Mouse (Mus musculus): ENCODE data around the gene Nalcn. TPM values are rescaled to one million over a fixed set of nuclear protein-coding genes. Genes with fewer than 3 reads are reported as not detected.
A peak's percentile ranks its signal among the peaks of the same experiment; 100 is the strongest.

Gene Nalcn
- polyA plus RNA-seq, 1 experiment from 2014 or later = 0.09 TPM

- no peak overlapping the region for H3K4me2 ChIP-seq
- no peaks in the 10 kb centered on the region for H3K9me3 ChIP-seq (replicated peaks; ENCODE audit: control insufficient read depth, low read length)
- no peaks in the 10 kb centered on the region for H3K36me3 ChIP-seq (ENCODE audit: control insufficient read depth, insufficient read depth, low read length)
- ATAC-seq (replicated peaks; ENCODE audit: insufficient number of reproducible peaks, low FRiP score, low TSS enrichment) = no peak
- H3K4me3 ChIP-seq (ENCODE audit: low read depth, low read length) = no peak overlapping the region
- H3K27ac ChIP-seq (ENCODE audit: low read depth, low read length) = no peak overlapping the region
- no peaks in the 10 kb centered on the region for H3K4me1 ChIP-seq (ENCODE audit: control insufficient read depth, insufficient read depth, low read length)
- no peaks in the 10 kb centered on the region for H3K27me3 ChIP-seq (ENCODE audit: control insufficient read depth, insufficient read depth, low read length)
- WGBS (ENCODE audit: insufficient replicate concordance) = 74% methylated on average over 2 of the region's 2 CpGs
- H3K9ac ChIP-seq (ENCODE audit: low read depth, low read length) = no peak overlapping the region
Observed at GRCm38 (mm10) chr14:123535636-123536035, 91.3 kb downstream of the Nalcn start.

- Histone ChIP-seq H3K27ac (ENCODE audit: low read depth, low read length) (no peak overlapping the region), H3K4me1 (ENCODE audit: control insufficient read depth, insufficient read depth, low read length) (no peaks in the 10 kb centered on the region), H3K4me3 (ENCODE audit: low read depth, low read length) (no peak overlapping the region), H3K9ac (ENCODE audit: low read depth, low read length) (no peak overlapping the region), H3K27me3 (ENCODE audit: control insufficient read depth, insufficient read depth, low read length) (no peaks in the 10 kb centered on the region), H3K4me2 (no peak overlapping the region), H3K36me3 (ENCODE audit: control insufficient read depth, insufficient read depth, low read length) (no peaks in the 10 kb centered on the region), H3K9me3 (replicated peaks; ENCODE audit: control insufficient read depth, low read length) (no peaks in the 10 kb centered on the region)
- 80% methylated on average over 1 of the region's 1 CpGs for WGBS (ENCODE audit: insufficient replicate concordance)
- ATAC-seq (replicated peaks; ENCODE audit: insufficient number of reproducible peaks, low FRiP score, low TSS enrichment) = no peak
Observed at GRCm38 (mm10) chr14:123533000-123533399, 93.9 kb downstream of the Nalcn start.

GRCm38 (mm10) chr14:123531271-123531670 is 95.7 kb downstream of the Nalcn start:
- Histone ChIP-seq H3K4me2 (no peak overlapping the region), H3K4me1 (ENCODE audit: control insufficient read depth, insufficient read depth, low read length) (no peaks in the 10 kb centered on the region), H3K27me3 (ENCODE audit: control insufficient read depth, insufficient read depth, low read length) (no peaks in the 10 kb centered on the region), H3K9me3 (replicated peaks; ENCODE audit: control insufficient read depth, low read length) (no peaks in the 10 kb centered on the region), H3K9ac (ENCODE audit: low read depth, low read length) (no peak overlapping the region), H3K36me3 (ENCODE audit: control insufficient read depth, insufficient read depth, low read length) (no peaks in the 10 kb centered on the region), H3K4me3 (ENCODE audit: low read depth, low read length) (no peak overlapping the region), H3K27ac (ENCODE audit: low read depth, low read length) (no peak overlapping the region)
- no peak for ATAC-seq (replicated peaks; ENCODE audit: insufficient number of reproducible peaks, low FRiP score, low TSS enrichment)
- 42% methylated on average over 1 of the region's 1 CpGs for WGBS (ENCODE audit: insufficient replicate concordance)

- no peak overlapping the region for H3K4me3 ChIP-seq (ENCODE audit: low read depth, low read length)
- H3K9ac ChIP-seq (ENCODE audit: low read depth, low read length) = no peak overlapping the region
- no peaks in the 10 kb centered on the region for H3K4me1 ChIP-seq (ENCODE audit: control insufficient read depth, insufficient read depth, low read length)
- ATAC-seq (replicated peaks; ENCODE audit: insufficient number of reproducible peaks, low FRiP score, low TSS enrichment) = no peak
- H3K27ac ChIP-seq (ENCODE audit: low read depth, low read length) = no peak overlapping the region
- no peaks in the 10 kb centered on the region for H3K27me3 ChIP-seq (ENCODE audit: control insufficient read depth, insufficient read depth, low read length)
- no peak overlapping the region for H3K4me2 ChIP-seq
- H3K36me3 ChIP-seq (ENCODE audit: control insufficient read depth, insufficient read depth, low read length) = no peaks in the 10 kb centered on the region
- no peaks in the 10 kb centered on the region for H3K9me3 ChIP-seq (replicated peaks; ENCODE audit: control insufficient read depth, low read length)
Observed at GRCm38 (mm10) chr14:123529143-123529542, 97.8 kb downstream of the Nalcn start.

GRCm38 (mm10) chr14:123513376-123514141 is 113.4 kb downstream of the Nalcn start:
- Histone ChIP-seq H3K9ac (ENCODE audit: low read depth, low read length) (no peak overlapping the region), H3K36me3 (ENCODE audit: control insufficient read depth, insufficient read depth, low read length) (no peaks in the 10 kb centered on the region), H3K27me3 (ENCODE audit: control insufficient read depth, insufficient read depth, low read length) (no peaks in the 10 kb centered on the region), H3K9me3 (replicated peaks; ENCODE audit: control insufficient read depth, low read length) (no peaks in the 10 kb centered on the region), H3K4me1 (ENCODE audit: control insufficient read depth, insufficient read depth, low read length) (no peaks in the 10 kb centered on the region), H3K4me3 (ENCODE audit: low read depth, low read length) (no peak overlapping the region), H3K4me2 (no peak overlapping the region), H3K27ac (ENCODE audit: low read depth, low read length) (no peak overlapping the region)
- peak; percentile 69; the same call in 1 of the 2 replicates for ATAC-seq (replicated peaks; ENCODE audit: insufficient number of reproducible peaks, low FRiP score, low TSS enrichment)
- WGBS (ENCODE audit: insufficient replicate concordance) = 41% methylated on average over 8 of the region's 8 CpGs

- Histone ChIP-seq H3K27ac (ENCODE audit: low read depth, low read length) (no peak overlapping the region), H3K4me3 (ENCODE audit: low read depth, low read length) (no peak overlapping the region), H3K9ac (ENCODE audit: low read depth, low read length) (no peak overlapping the region), H3K9me3 (replicated peaks; ENCODE audit: control insufficient read depth, low read length) (no peaks in the 10 kb centered on the region), H3K27me3 (ENCODE audit: control insufficient read depth, insufficient read depth, low read length) (no peaks in the 10 kb centered on the region), H3K4me2 (no peak overlapping the region), H3K4me1 (ENCODE audit: control insufficient read depth, insufficient read depth, low read length) (no peaks in the 10 kb centered on the region), H3K36me3 (ENCODE audit: control insufficient read depth, insufficient read depth, low read length) (no peaks in the 10 kb centered on the region)
- ATAC-seq (replicated peaks; ENCODE audit: insufficient number of reproducible peaks, low FRiP score, low TSS enrichment) = no peak
- WGBS (ENCODE audit: insufficient replicate concordance) = 77% methylated on average over 2 of the region's 2 CpGs
Observed at GRCm38 (mm10) chr14:123512923-123513322, 114.0 kb downstream of the Nalcn start.

GRCm38 (mm10) chr14:123495544-123495943 is 131.4 kb downstream of the Nalcn start:
- Histone ChIP-seq H3K36me3 (ENCODE audit: control insufficient read depth, insufficient read depth, low read length) (no peaks in the 10 kb centered on the region), H3K4me1 (ENCODE audit: control insufficient read depth, insufficient read depth, low read length) (no peaks in the 10 kb centered on the region), H3K4me2 (no peak overlapping the region), H3K9me3 (replicated peaks; ENCODE audit: control insufficient read depth, low read length) (no peaks in the 10 kb centered on the region), H3K27me3 (ENCODE audit: control insufficient read depth, insufficient read depth, low read length) (no peaks in the 10 kb centered on the region), H3K27ac (ENCODE audit: low read depth, low read length) (no peak overlapping the region), H3K9ac (ENCODE audit: low read depth, low read length) (no peak overlapping the region), H3K4me3 (ENCODE audit: low read depth, low read length) (no peak overlapping the region)
- ATAC-seq (replicated peaks; ENCODE audit: insufficient number of reproducible peaks, low FRiP score, low TSS enrichment) = no peak

- H3K4me2 ChIP-seq = no peak overlapping the region
- no peak overlapping the region for H3K4me3 ChIP-seq (ENCODE audit: low read depth, low read length)
- H3K9ac ChIP-seq (ENCODE audit: low read depth, low read length) = no peak overlapping the region
- no peak for ATAC-seq (replicated peaks; ENCODE audit: insufficient number of reproducible peaks, low FRiP score, low TSS enrichment)
- 68% methylated on average over 1 of the region's 1 CpGs for WGBS (ENCODE audit: insufficient replicate concordance)
- H3K4me1 ChIP-seq (ENCODE audit: control insufficient read depth, insufficient read depth, low read length) = no peaks in the 10 kb centered on the region
- H3K36me3 ChIP-seq (ENCODE audit: control insufficient read depth, insufficient read depth, low read length) = no peaks in the 10 kb centered on the region
- H3K27ac ChIP-seq (ENCODE audit: low read depth, low read length) = no peak overlapping the region
- H3K9me3 ChIP-seq (replicated peaks; ENCODE audit: control insufficient read depth, low read length) = no peaks in the 10 kb centered on the region
- no peaks in the 10 kb centered on the region for H3K27me3 ChIP-seq (ENCODE audit: control insufficient read depth, insufficient read depth, low read length)
Observed at GRCm38 (mm10) chr14:123488575-123489207, 138.3 kb downstream of the Nalcn start.

GRCm38 (mm10) chr14:123462026-123462425 is 164.9 kb downstream of the Nalcn start:
- no peak overlapping the region for H3K4me2 ChIP-seq
- no peak overlapping the region for H3K9ac ChIP-seq (ENCODE audit: low read depth, low read length)
- 75% methylated on average over 1 of the region's 1 CpGs for WGBS (ENCODE audit: insufficient replicate concordance)
- H3K9me3 ChIP-seq (replicated peaks; ENCODE audit: control insufficient read depth, low read length) = no peaks in the 10 kb centered on the region
- no peak overlapping the region for H3K27ac ChIP-seq (ENCODE audit: low read depth, low read length)
- H3K4me1 ChIP-seq (ENCODE audit: control insufficient read depth, insufficient read depth, low read length) = no peaks in the 10 kb centered on the region
- no peaks in the 10 kb centered on the region for H3K27me3 ChIP-seq (ENCODE audit: control insufficient read depth, insufficient read depth, low read length)
- no peak overlapping the region for H3K4me3 ChIP-seq (ENCODE audit: low read depth, low read length)
- no peak for ATAC-seq (replicated peaks; ENCODE audit: insufficient number of reproducible peaks, low FRiP score, low TSS enrichment)
- H3K36me3 ChIP-seq (ENCODE audit: control insufficient read depth, insufficient read depth, low read length) = no peaks in the 10 kb centered on the region

All from heart, embryonic 11.5 days (tissue).